Mouse (Mus musculus) liver, postnatal 0 days (tissue): ENCODE measurements at regions not wholly inside any gene's neighbourhood (a gene's known extent, or its start where the extent isn't known, plus 50 kb on each side); places are given as distances from the start of the nearest gene placed in this dataset.

Experiments used
- ATAC-seq: fragments of 200-750 bp; cut with Nextera tagmentation; 2 replicates; pipeline ENCODE4 v1.8.0; 2017; ENCODE audit warnings: mild to moderate bottlenecking, moderate library complexity
- DNase-seq: peaks from one replicate; pipeline ENCODE4 v3.0.0-alpha.2; 2016
- H3K27ac ChIP-seq: fragments of 300-500 bp; sonication (generic); 2 replicates; pipeline ENCODE4 v1.5.1; 2014; ENCODE audit warnings: antibody characterized with exemption, moderate library complexity, mild to moderate bottlenecking, low read depth
- H3K27me3 ChIP-seq: fragments of 300-500 bp; sonication (generic); 2 replicates; pipeline ENCODE4 v1.6.1; 2014; ENCODE audit warnings: low read length, control low read depth, mixed read lengths; ENCODE audit not compliant: insufficient read depth
- H3K36me3 ChIP-seq: fragments of 300-500 bp; sonication (generic); replicated peaks from 2 replicates; pipeline ENCODE4 v1.6.1; 2014; ENCODE audit warnings: mild to moderate bottlenecking, control low read depth, low read length, moderate library complexity, mixed read lengths; ENCODE audit not compliant: insufficient read depth
- H3K4me1 ChIP-seq: fragments of 300-500 bp; sonication (generic); 2 replicates; pipeline ENCODE4 v1.6.1; 2014; ENCODE audit warnings: antibody characterized with exemption, mild to moderate bottlenecking, control low read depth; ENCODE audit not compliant: insufficient read depth
- H3K4me2 ChIP-seq: fragments of 300-500 bp; sonication (generic); 2 replicates; pipeline ENCODE4 v1.6.1; 2014; ENCODE audit warnings: low read depth, mild to moderate bottlenecking, low read length, moderate library complexity, mixed read lengths
- H3K4me3 ChIP-seq: fragments of 300-500 bp; sonication (generic); 2 replicates; pipeline ENCODE4 v1.5.1; 2014; ENCODE audit warnings: low read depth, low read length
- H3K9ac ChIP-seq: fragments of 300-500 bp; sonication (generic); replicated peaks from 2 replicates; pipeline ENCODE4 v1.6.1; 2014; ENCODE audit warnings: mild to moderate bottlenecking, moderate library complexity
- H3K9me3 ChIP-seq: fragments of 300-500 bp; sonication (generic); 2 replicates; pipeline ENCODE4 v1.6.1; 2016; ENCODE audit warnings: mild to moderate bottlenecking, control low read depth, low read length, mixed read lengths
- CTCF ChIP-seq: sonication (generic); IDR thresholded peaks from 2 replicates; pipeline ENCODE4 v1.5.1; 2016; ENCODE audit warnings: antibody characterized with exemption, low read depth
- EP300 ChIP-seq: IDR thresholded peaks from 2 replicates; pipeline ENCODE4 v1.6.1; 2016; ENCODE audit warnings: antibody characterized with exemption, low read depth, mild to moderate bottlenecking
- WGBS: fragments of 180-500 bp; shearing (Covaris S2); extraction: QIAGEN DNeasy Blood & Tissue Kit; methylation state at CpG from one replicate; pipeline ENCODE4 v1.1.7; 2014; ENCODE audit not compliant: insufficient replicate concordance; 5-methylcytosine and 5-hydroxymethylcytosine counted together

GRCm38 (mm10) chr13:46161261-46162024 lies 112.1 kb upstream of the Stmnd1 start:
- Histone ChIP-seq H3K4me2 (peak overlapping the region; percentile 41; the same call in 1 of the 2 replicates), H3K27ac (no peak overlapping the region), H3K4me3 (no peak overlapping the region), H3K9me3 (no peaks in the 10 kb centered on the region), H3K4me1 (no peaks in the 10 kb centered on the region), H3K9ac (no peak overlapping the region), H3K27me3 (no peaks in the 10 kb centered on the region), H3K36me3 (no peaks in the 10 kb centered on the region)
- WGBS = 48% methylated on average over 13 of the region's 13 CpGs
- TF ChIP-seq CTCF (no peak), EP300 (no peak)
- ATAC-seq (no peak), DNase-seq (no peak)

- TF ChIP-seq EP300 (no peak), CTCF (no peak)
- Histone ChIP-seq H3K27ac (no peak overlapping the region), H3K4me1 (no peaks in the 10 kb centered on the region), H3K4me2 (no peak overlapping the region), H3K36me3 (no peaks in the 10 kb centered on the region), H3K9ac (no peak overlapping the region), H3K27me3 (no peaks in the 10 kb centered on the region), H3K4me3 (no peak overlapping the region), H3K9me3 (no peaks in the 10 kb centered on the region)
- ATAC-seq (no peak), DNase-seq (no peak)
- WGBS = 84% methylated on average over 14 of the region's 14 CpGs
Observed at GRCm38 (mm10) chr13:46159354-46159753, 114.2 kb upstream of the Stmnd1 start.

- H3K36me3 ChIP-seq = no peaks in the 10 kb centered on the region
- ATAC-seq (no peak), DNase-seq (no peak)
- no peak overlapping the region for H3K27ac ChIP-seq
- WGBS = 82% methylated on average over 14 of the region's 14 CpGs
- H3K4me3 ChIP-seq = no peak overlapping the region
- H3K27me3 ChIP-seq = no peaks in the 10 kb centered on the region
- H3K4me1 ChIP-seq = no peaks in the 10 kb centered on the region
- no peaks in the 10 kb centered on the region for H3K9me3 ChIP-seq
- H3K4me2 ChIP-seq = no peak overlapping the region
- TF ChIP-seq EP300 = no peak
- TF ChIP-seq CTCF = no peak
- no peak overlapping the region for H3K9ac ChIP-seq
Observed at GRCm38 (mm10) chr13:46153282-46154260, 120.0 kb upstream of the Stmnd1 start.

- H3K4me1 ChIP-seq = no peaks in the 10 kb centered on the region
- H3K9me3 ChIP-seq = no peaks in the 10 kb centered on the region
- no peaks in the 10 kb centered on the region for H3K36me3 ChIP-seq
- no peak overlapping the region for H3K4me2 ChIP-seq
- H3K4me3 ChIP-seq = no peak overlapping the region
- no peak overlapping the region for H3K27ac ChIP-seq
- no peak for DNase-seq
- TF ChIP-seq EP300 (no peak), CTCF (no peak)
- no peaks in the 10 kb centered on the region for H3K27me3 ChIP-seq
- ATAC-seq = no peak
- no peak overlapping the region for H3K9ac ChIP-seq
- 74% methylated on average over 3 of the region's 3 CpGs for WGBS
Observed at GRCm38 (mm10) chr13:46140006-46140405, 133.5 kb upstream of the Stmnd1 start.

GRCm38 (mm10) chr13:46139251-46139650 lies 134.3 kb upstream of the Stmnd1 start:
- H3K9me3 ChIP-seq = no peaks in the 10 kb centered on the region
- ATAC-seq (no peak), DNase-seq (no peak)
- no peak for TF ChIP-seq EP300
- TF ChIP-seq CTCF = no peak
- no peak overlapping the region for H3K4me2 ChIP-seq
- no peaks in the 10 kb centered on the region for H3K4me1 ChIP-seq
- H3K27me3 ChIP-seq = no peaks in the 10 kb centered on the region
- H3K27ac ChIP-seq = no peak overlapping the region
- no peak overlapping the region for H3K9ac ChIP-seq
- H3K36me3 ChIP-seq = no peaks in the 10 kb centered on the region
- H3K4me3 ChIP-seq = no peak overlapping the region
- WGBS = 50% methylated on average over 5 of the region's 5 CpGs

- no peak overlapping the region for H3K4me2 ChIP-seq
- H3K36me3 ChIP-seq = no peaks in the 10 kb centered on the region
- no peak overlapping the region for H3K9ac ChIP-seq
- ATAC-seq = no peak
- H3K9me3 ChIP-seq = no peaks in the 10 kb centered on the region
- no peak overlapping the region for H3K27ac ChIP-seq
- H3K4me1 ChIP-seq = no peaks in the 10 kb centered on the region
- no peaks in the 10 kb centered on the region for H3K27me3 ChIP-seq
- DNase-seq = no peak
- H3K4me3 ChIP-seq = no peak overlapping the region
- TF ChIP-seq EP300 (no peak), CTCF (no peak)
- 77% methylated on average over 8 of the region's 8 CpGs for WGBS
Observed at GRCm38 (mm10) chr13:46135411-46135810, 138.1 kb upstream of the Stmnd1 start.
